Mouse (Mus musculus): ENCODE results near the gene Ttll13. TPM values are rescaled to one million over a fixed set of nuclear protein-coding genes. Genes with fewer than 3 reads are reported as not detected.

Ttll13 gene
- polyA plus RNA-seq, 1 experiment from 2014 or later = 0.53 TPM

DNA sequence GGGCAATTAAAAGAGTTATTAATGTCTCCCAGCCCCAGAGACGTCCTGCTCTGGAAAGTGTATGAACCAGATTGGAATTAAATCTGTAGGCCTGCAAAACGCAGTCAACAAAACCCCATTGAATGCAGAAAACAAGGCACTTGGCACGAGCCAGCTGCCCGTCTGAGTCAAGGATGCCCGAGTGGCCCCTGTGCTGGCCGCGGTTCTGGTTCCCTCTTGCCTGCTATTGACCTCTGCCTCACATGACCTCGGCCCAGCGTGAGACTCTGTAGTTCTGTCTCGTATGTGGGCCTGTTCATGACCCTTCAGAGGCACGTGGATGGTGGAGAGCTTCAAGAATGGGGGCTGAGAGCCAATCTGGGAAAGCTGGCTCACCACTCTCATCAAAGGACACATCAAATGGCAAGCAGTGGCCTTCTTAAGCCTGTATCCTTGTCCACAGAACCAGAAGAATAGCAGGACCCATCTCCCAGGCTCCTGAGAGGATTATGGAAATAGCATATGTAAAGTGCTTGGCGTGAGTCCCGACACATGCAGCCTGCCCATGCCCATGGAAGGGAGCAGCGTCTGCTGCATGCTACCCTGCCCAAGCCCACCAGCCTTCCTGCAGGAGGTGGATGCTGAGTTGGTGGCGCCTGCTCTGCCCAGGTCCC lies 44.2 kb upstream of the Ttll13 start:
- H3K27me3 ChIP-seq (ENCODE audit: control insufficient read depth, insufficient read depth, low read length) = no peaks in the 10 kb centered on the region
- DNase-seq (ENCODE audit: low spot score, missing footprints) (no peak), ATAC-seq (ENCODE audit: low FRiP score) (no peak)
- H3K27ac ChIP-seq (ENCODE audit: low read depth, low read length) = no peak overlapping the region
- no peak overlapping the region for H3K4me3 ChIP-seq (ENCODE audit: low read depth, low read length)
- H3K4me1 ChIP-seq (ENCODE audit: control insufficient read depth, insufficient read depth, low read length) = peaks cover 50% of the 10 kb centered on the region
- no peaks in the 10 kb centered on the region for H3K9me3 ChIP-seq (ENCODE audit: control insufficient read depth, low read length)
- no peaks in the 10 kb centered on the region for H3K36me3 ChIP-seq (ENCODE audit: control insufficient read depth, insufficient read depth, low read length)
- H3K4me2 ChIP-seq = no peak overlapping the region
- no peak overlapping the region for H3K9ac ChIP-seq (ENCODE audit: low read length)
- 73% methylated on average over 15 of the region's 15 CpGs for WGBS

- DNase-seq (ENCODE audit: low spot score, missing footprints) (peak; percentile 51), ATAC-seq (ENCODE audit: low FRiP score) (no peak)
- no peak overlapping the region for H3K4me2 ChIP-seq
- H3K36me3 ChIP-seq (ENCODE audit: control insufficient read depth, insufficient read depth, low read length) = no peaks in the 10 kb centered on the region
- H3K9me3 ChIP-seq (ENCODE audit: control insufficient read depth, low read length) = no peaks in the 10 kb centered on the region
- H3K4me3 ChIP-seq (ENCODE audit: low read depth, low read length) = no peak overlapping the region
- H3K9ac ChIP-seq (ENCODE audit: low read length) = 0 out of 2 replicates have a peak overlapping the region, but pooled peaks have one; percentile 3
- 0 out of 2 replicates have a peak overlapping the region, but pooled peaks have one; percentile 2 for H3K27ac ChIP-seq (ENCODE audit: low read depth, low read length)
- 74% methylated on average over 5 of the region's 5 CpGs for WGBS
- H3K27me3 ChIP-seq (ENCODE audit: control insufficient read depth, insufficient read depth, low read length) = no peaks in the 10 kb centered on the region
- H3K4me1 ChIP-seq (ENCODE audit: control insufficient read depth, insufficient read depth, low read length) = peaks cover 42% of the 10 kb centered on the region
Observed at GRCm38 (mm10) chr7:80202961-80203360, 43.2 kb upstream of the Ttll13 start.

DNA sequence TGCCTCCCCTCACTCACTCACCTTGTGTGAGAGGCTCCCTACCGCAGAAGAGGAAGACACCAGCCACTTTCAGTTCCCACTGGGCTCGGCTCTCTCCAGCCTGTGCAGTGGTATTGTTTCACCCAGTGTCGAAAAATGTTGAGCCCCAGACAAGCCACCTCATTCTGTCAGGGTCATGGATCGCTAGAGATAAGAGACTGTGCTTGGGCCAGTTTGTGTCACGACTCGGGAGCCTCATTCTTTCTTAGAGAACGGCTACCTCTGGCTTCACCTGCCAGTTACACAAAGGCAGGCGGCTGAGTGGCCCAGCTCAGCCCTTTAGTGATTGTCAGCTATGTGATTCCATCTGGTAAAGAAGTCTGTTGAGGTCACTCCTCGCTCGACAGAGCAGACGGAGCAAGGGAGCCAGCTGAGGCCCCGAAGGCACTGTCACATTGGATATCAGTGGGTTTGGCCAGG lies 42.5 kb upstream of the Ttll13 start:
- whole genome bisulfite sequencing = 45% methylated on average over 12 of the region's 12 CpGs
- peaks cover 42% of the 10 kb centered on the region for H3K4me1 ChIP-seq (ENCODE audit: control insufficient read depth, insufficient read depth, low read length)

DNA sequence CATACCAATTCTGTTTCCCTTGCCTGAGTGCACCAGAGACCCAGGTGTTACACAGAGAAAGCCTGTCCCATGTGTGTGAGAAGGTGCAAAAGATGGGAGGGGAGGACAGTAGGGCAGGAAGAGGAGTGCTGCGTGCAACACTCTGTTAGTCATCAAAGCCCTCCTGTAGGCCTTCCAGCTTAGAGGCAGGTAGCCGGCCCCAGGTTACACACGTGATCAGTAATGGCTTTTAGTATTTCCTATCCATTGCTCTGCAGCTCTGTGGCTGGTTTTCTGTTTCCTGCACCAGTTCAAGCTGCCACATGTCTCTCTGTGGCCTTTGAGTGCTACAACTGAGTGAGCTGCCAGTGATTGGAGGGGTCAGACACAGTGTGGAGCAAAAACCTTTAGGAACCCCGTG lies 41.8 kb upstream of the Ttll13 start:
- Histone ChIP-seq H3K9ac (ENCODE audit: low read length) (no peak overlapping the region), H3K36me3 (ENCODE audit: control insufficient read depth, insufficient read depth, low read length) (no peaks in the 10 kb centered on the region), H3K27ac (ENCODE audit: low read depth, low read length) (no peak overlapping the region), H3K9me3 (ENCODE audit: control insufficient read depth, low read length) (no peaks in the 10 kb centered on the region), H3K4me2 (no peak overlapping the region), H3K27me3 (ENCODE audit: control insufficient read depth, insufficient read depth, low read length) (no peaks in the 10 kb centered on the region), H3K4me3 (ENCODE audit: low read depth, low read length) (no peak overlapping the region), H3K4me1 (ENCODE audit: control insufficient read depth, insufficient read depth, low read length) (peaks cover 36% of the 10 kb centered on the region)
- ATAC-seq (ENCODE audit: low FRiP score) (no peak), DNase-seq (ENCODE audit: low spot score, missing footprints) (no peak)
- WGBS = 90% methylated on average over 4 of the region's 4 CpGs

More for the DNA sequence above, 42.5 kb upstream of the Ttll13 start:
- DNase-seq (ENCODE audit: low spot score, missing footprints) = peak; percentile 86
- no peaks in the 10 kb centered on the region for H3K9me3 ChIP-seq (ENCODE audit: control insufficient read depth, low read length)
- no peak overlapping the region for H3K4me3 ChIP-seq (ENCODE audit: low read depth, low read length)
- no peak overlapping the region for H3K4me2 ChIP-seq
- peak overlapping the region; percentile 3; the same call in 1 of the 2 replicates for H3K9ac ChIP-seq (ENCODE audit: low read length)
- peak overlapping the region; percentile 57 for H3K27ac ChIP-seq (ENCODE audit: low read depth, low read length)
- no peaks in the 10 kb centered on the region for H3K27me3 ChIP-seq (ENCODE audit: control insufficient read depth, insufficient read depth, low read length)
- ATAC-seq (ENCODE audit: low FRiP score) = no peak
- no peaks in the 10 kb centered on the region for H3K36me3 ChIP-seq (ENCODE audit: control insufficient read depth, insufficient read depth, low read length)

DNA sequence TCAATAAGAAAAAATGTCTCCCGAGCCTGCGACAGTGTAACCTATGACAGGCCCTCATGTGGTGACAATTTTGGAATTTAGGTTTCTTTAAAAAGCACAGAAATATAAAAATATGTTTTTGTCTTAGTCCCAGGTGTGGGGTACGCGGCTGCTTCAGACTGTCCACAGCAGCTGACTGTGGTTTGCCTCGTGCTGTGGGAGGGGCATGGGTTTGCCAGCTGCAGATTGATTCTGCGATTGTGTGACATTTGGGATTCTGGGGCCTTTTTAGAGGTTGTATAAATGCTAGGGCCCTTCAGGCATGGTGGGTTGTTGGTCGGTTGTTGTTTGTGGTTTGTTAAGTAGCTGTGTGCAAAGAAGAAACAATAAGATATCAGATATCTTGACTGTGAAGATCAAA lies 41.2 kb upstream of the Ttll13 start:
- H3K27ac ChIP-seq (ENCODE audit: low read depth, low read length) = no peak overlapping the region
- H3K27me3 ChIP-seq (ENCODE audit: control insufficient read depth, insufficient read depth, low read length) = no peaks in the 10 kb centered on the region
- no peak overlapping the region for H3K4me2 ChIP-seq
- no peak for ATAC-seq (ENCODE audit: low FRiP score)
- H3K4me3 ChIP-seq (ENCODE audit: low read depth, low read length) = no peak overlapping the region
- no peaks in the 10 kb centered on the region for H3K36me3 ChIP-seq (ENCODE audit: control insufficient read depth, insufficient read depth, low read length)
- no peaks in the 10 kb centered on the region for H3K9me3 ChIP-seq (ENCODE audit: control insufficient read depth, low read length)
- WGBS = 89% methylated on average over 7 of the region's 7 CpGs
- DNase-seq (ENCODE audit: low spot score, missing footprints) = no peak
- H3K4me1 ChIP-seq (ENCODE audit: control insufficient read depth, insufficient read depth, low read length) = peaks cover 30% of the 10 kb centered on the region
- H3K9ac ChIP-seq (ENCODE audit: low read length) = no peak overlapping the region

GRCm38 (mm10) chr7:80205705-80206589 lies 40.2 kb upstream of the Ttll13 start:
- Histone ChIP-seq H3K4me3 (ENCODE audit: low read depth, low read length) (no peak overlapping the region), H3K27me3 (ENCODE audit: control insufficient read depth, insufficient read depth, low read length) (no peaks in the 10 kb centered on the region), H3K27ac (ENCODE audit: low read depth, low read length) (no peak overlapping the region), H3K9ac (ENCODE audit: low read length) (no peak overlapping the region), H3K36me3 (ENCODE audit: control insufficient read depth, insufficient read depth, low read length) (no peaks in the 10 kb centered on the region), H3K4me1 (ENCODE audit: control insufficient read depth, insufficient read depth, low read length) (peaks cover 27% of the 10 kb centered on the region), H3K4me2 (no peak overlapping the region), H3K9me3 (ENCODE audit: control insufficient read depth, low read length) (no peaks in the 10 kb centered on the region)
- 86% methylated on average over 12 of the region's 12 CpGs for WGBS
- DNase-seq (ENCODE audit: low spot score, missing footprints) (peak; percentile 69), ATAC-seq (ENCODE audit: low FRiP score) (no peak)

DNA sequence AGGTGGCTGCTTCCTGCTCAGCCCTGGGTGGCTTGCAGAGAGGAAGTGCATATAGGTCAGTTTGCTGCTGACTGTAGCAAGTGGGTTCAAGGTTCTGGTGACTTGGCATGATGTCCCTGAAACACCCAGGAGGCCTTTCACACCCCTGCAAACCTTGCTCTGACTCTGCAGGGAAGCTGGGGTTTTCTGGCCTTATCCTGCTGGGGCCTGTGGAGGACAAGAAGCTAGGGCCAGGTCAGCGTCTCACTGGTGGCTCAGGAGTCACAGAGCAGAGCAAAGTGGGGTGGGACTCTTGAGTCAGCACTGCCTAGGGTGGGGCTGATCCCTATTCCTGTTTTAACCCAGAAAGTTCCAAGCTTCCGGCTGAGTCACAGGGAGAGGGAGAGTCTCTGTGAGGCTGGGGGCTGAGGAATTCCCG lies 38.9 kb upstream of the Ttll13 start:
- peaks cover 14% of the 10 kb centered on the region for H3K4me1 ChIP-seq (ENCODE audit: control insufficient read depth, insufficient read depth, low read length)

DNA sequence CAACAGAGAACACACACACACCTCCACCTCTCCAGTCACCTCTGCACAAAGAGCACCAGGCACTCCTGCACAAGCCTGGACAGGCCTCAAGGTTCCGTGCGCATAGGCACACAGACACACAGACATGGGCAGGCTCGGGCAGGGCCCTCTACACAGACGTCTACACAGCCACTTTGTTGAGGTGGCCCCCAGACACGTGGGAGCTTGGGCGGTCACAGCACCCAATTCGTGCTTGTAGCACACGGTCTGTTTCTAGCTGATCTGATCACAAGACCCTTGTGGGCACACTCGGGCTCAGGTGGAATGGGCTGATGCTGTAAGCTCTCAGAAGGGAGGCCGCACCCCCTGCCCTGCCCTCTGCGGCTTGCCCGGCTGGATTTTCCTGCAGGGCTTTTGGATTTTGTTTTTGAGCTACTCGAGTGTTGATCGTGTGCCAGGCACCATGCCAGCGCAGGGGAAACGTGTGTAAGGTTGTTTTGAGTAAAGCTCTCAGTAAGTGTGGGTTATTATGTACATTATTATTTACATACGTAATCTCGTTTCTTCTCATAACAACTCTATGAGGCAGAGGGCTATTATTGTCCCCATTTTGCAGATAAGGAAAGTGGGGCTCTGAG lies 38.0 kb upstream of the Ttll13 start:
- DNase-seq (ENCODE audit: low spot score, missing footprints) = peak; percentile 60
- Histone ChIP-seq H3K4me1 (ENCODE audit: control insufficient read depth, insufficient read depth, low read length) (peaks cover 7% of the 10 kb centered on the region), H3K27ac (ENCODE audit: low read depth, low read length) (no peak overlapping the region), H3K36me3 (ENCODE audit: control insufficient read depth, insufficient read depth, low read length) (no peaks in the 10 kb centered on the region), H3K9me3 (ENCODE audit: control insufficient read depth, low read length) (no peaks in the 10 kb centered on the region), H3K4me2 (no peak overlapping the region), H3K4me3 (ENCODE audit: low read depth, low read length) (no peak overlapping the region), H3K9ac (ENCODE audit: low read length) (no peak overlapping the region), H3K27me3 (ENCODE audit: control insufficient read depth, insufficient read depth, low read length) (no peaks in the 10 kb centered on the region)
- ATAC-seq (ENCODE audit: low FRiP score) = no peak
- WGBS = 87% methylated on average over 18 of the region's 18 CpGs

More for the DNA sequence above, 38.9 kb upstream of the Ttll13 start:
- H3K9me3 ChIP-seq (ENCODE audit: control insufficient read depth, low read length) = no peaks in the 10 kb centered on the region
- DNase-seq (ENCODE audit: low spot score, missing footprints) = peak; percentile 77
- no peak overlapping the region for H3K4me3 ChIP-seq (ENCODE audit: low read depth, low read length)
- H3K4me2 ChIP-seq = no peak overlapping the region
- WGBS = 74% methylated on average over 3 of the region's 3 CpGs
- H3K27me3 ChIP-seq (ENCODE audit: control insufficient read depth, insufficient read depth, low read length) = no peaks in the 10 kb centered on the region
- no peak overlapping the region for H3K27ac ChIP-seq (ENCODE audit: low read depth, low read length)
- H3K36me3 ChIP-seq (ENCODE audit: control insufficient read depth, insufficient read depth, low read length) = no peaks in the 10 kb centered on the region
- no peak for ATAC-seq (ENCODE audit: low FRiP score)
- H3K9ac ChIP-seq (ENCODE audit: low read length) = no peak overlapping the region
